Mouse (Mus musculus): ENCODE measurements around the gene Dtx2.

GRCm38 (mm10) chr5:135959911-135960310 is 34.7 kb upstream of the Dtx2 start:
- no peak for TF ChIP-seq CTCF (IDR thresholded peaks at IDR 0.05; ENCODE audit: low read depth)
- no peak for TF ChIP-seq EP300 (optimal IDR thresholded peaks at IDR 0.05)

All from stomach, postnatal 0 days (tissue).